Mouse (Mus musculus): ENCODE measurements around the gene Nup214.

DNA sequence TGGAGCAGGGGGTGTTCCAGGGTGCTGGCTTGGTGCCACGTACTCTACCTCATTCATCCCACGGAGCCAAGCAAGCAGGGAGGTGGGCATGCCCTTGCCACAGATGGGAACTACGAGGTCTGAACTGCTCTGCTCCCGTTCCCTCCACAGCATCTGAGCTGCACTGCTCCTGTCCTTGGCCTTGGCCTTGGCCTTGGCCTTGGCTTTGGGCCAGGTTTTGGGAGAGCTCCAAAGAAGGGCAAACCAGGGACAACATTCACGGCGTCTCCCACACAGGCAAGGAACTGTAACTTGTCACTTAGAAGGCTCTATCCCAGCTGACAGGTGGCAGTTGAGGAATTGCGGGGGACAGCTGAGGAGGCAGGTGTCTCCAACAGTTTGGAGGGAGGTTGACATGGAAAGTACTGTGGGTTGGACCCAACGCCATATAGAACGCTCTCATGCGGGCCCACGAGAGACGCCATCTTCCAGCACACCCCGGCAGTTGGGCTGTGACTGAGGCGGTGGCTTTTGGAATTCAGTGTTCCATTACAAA is 105.0 kb downstream of the Nup214 start:
- TF ChIP-seq CTCF (IDR thresholded peaks at IDR 0.05; ENCODE audit: low read depth, low read length), result no peak
- no peak for TF ChIP-seq EP300 (IDR thresholded peaks at IDR 0.05; ENCODE audit: insufficient read depth, low read depth, low read length)

All from ES-Bruce4 (cell line).